In the genomic region with DNA sequence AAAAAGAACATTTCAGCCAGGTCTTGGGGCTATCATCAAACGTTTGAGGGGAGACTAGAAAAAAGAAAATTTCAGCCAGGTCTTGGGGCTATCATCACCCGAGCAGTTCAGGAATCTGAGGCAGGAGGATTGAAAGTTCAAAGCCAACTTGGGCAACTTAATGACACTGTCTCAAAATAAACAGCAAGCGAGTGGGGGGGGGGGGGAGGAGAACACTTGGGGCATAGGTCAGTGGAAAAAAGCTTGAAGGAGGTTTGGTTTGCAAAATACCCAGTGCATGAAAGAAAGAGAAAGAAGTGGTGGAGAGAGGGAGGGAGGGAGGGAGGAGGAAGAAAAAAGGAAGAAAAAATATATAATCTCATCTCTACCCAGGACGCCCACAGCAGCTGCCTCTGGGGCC, we compare ENCODE assay signal across 11 mouse cellular contexts.
"Had no signal": no experiment of that assay in that cellular context is flagged by ENCODE, and none has a peak within 500 bp of the region (broad histone marks: within the 10 kb centered on the region; RNA-seq: fewer than 3 reads in every experiment).

No protein-coding gene starts in this region.

- DNase-seq: kidney, adult 8-10 months; kidney, postnatal 25 days; lung, embryonic 14.5 days; lung, postnatal 10 days; lung, postnatal 4 days; right cerebral cortex, postnatal 14 days had no signal

- H3K4me3 ChIP-seq: limb, embryonic 15.5 days; liver, embryonic 12.5 days; midbrain, embryonic 12.5 days had no signal

- H3K27me3 ChIP-seq: limb, embryonic 15.5 days; liver, embryonic 12.5 days; midbrain, embryonic 12.5 days had no signal

- H3K27ac ChIP-seq: limb, embryonic 15.5 days; liver, embryonic 12.5 days; midbrain, embryonic 12.5 days; stomach, postnatal 0 days had no signal

- H3K9me3 ChIP-seq: limb, embryonic 15.5 days; liver, embryonic 12.5 days; megakaryocyte, embryonic 14.5 days; midbrain, embryonic 12.5 days had no signal

- H3K36me3 ChIP-seq: limb, embryonic 15.5 days; liver, embryonic 12.5 days; midbrain, embryonic 12.5 days had no signal

- H3K4me2 ChIP-seq: limb, embryonic 15.5 days; liver, embryonic 12.5 days; lung, embryonic 14.5 days; midbrain, embryonic 12.5 days had no signal

- H3K9ac ChIP-seq: limb, embryonic 15.5 days; liver, embryonic 12.5 days; lung, embryonic 14.5 days; midbrain, embryonic 12.5 days had no signal
